Mouse (Mus musculus) heart, adult 2 months (tissue): ENCODE results near the gene Dab1.

Source experiments
- CTCF ChIP-seq: fragments of 200-600 bp; IDR thresholded peaks from 2 replicates; pipeline ENCODE4 v1.8.1; 2022; ENCODE audit warnings: antibody characterized with exemption, mild to moderate bottlenecking, moderate library complexity
- POLR2A ChIP-seq: fragments of 200-500 bp; IDR thresholded peaks from 2 replicates; pipeline ENCODE4 v1.6.1; 2011; ENCODE audit warnings: mild to moderate bottlenecking, low read depth, low read length, control low read depth; ENCODE audit not compliant: insufficient read depth

DNA sequence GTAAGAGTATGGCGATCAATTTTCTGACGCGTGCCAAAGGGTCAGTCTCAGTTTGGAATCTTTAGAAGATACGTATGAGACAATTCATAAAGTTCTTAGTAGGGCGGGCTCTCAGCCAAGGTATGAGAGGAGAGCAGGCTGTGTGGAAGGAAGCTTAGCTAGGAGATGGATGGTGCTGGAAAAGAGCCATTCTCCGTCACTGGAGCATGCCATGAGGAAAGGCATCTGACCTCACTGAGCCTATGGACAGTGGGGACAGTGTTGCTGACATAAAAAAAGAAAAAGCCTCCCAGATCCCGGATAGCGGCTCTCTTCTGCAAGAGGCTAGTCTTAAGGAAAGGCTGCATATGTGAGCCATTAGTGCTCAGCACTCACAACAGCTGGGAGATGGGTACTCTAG, 579.5 kb downstream of the Dab1 start:
- TF ChIP-seq CTCF (no peak), POLR2A (no peak)
